Mouse (Mus musculus): Measurements from ENCODE around the gene Ttll1. TPM values are rescaled to one million over a fixed set of nuclear protein-coding genes. Genes with fewer than 3 reads are reported as not detected.
"Not testable (repeated sequence)": the region's sequence is repeated elsewhere in the genome, so short reads cannot be mapped to it uniquely, and the experiment has no call there.

Gene Ttll1
- polyA plus RNA-seq, 1 experiment from 2014 or later, result 21.0 TPM

DNA sequence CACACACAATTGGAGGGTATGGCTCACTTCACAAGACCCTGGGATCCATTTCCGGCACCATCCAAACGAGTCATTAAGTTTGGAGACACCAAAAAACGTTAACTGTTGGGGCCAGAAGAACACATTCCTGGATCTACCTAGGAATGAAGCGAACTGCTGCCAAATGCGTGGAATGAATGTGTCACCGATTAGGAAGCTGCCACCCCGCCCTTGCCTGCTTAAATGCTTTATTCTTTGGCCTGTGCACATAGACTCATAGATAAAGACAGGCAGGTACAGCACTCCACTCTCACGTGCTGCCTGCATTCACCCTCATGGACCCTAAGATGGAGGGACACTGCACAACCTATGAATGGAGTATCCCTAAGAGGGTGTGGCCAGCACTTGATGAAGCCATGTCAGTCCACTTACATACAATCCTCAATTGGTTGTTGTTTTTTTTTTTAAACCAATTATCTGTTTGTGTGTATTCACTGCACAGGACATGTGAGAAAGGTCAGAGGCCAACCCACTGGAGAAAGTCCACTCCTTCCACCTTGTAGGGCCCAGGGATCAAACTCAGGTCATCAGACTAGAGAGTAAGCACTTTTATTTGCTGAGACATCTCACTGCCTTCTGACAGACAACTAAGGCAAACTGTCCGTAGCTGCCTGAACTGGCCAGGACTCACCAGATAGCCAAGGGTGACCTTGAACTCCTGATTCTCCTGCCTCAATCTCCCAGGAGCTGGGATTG is 43.3 kb downstream of the Ttll1 start:
- H3K4me1 ChIP-seq (ENCODE audit: control insufficient read depth, insufficient read depth, low read length), result peaks cover 9% of the 10 kb centered on the region
- H3K27ac ChIP-seq (ENCODE audit: low read length), result no peak overlapping the region
- no peak overlapping the region for H3K9ac ChIP-seq (ENCODE audit: low read length)
- no peaks in the 10 kb centered on the region for H3K27me3 ChIP-seq (ENCODE audit: control insufficient read depth, insufficient read depth, low read length)
- 70% methylated on average over 9 of the region's 9 CpGs for WGBS
- H3K4me3 ChIP-seq (replicated peaks; ENCODE audit: low read length), result no peak overlapping the region
- no peak overlapping the region for H3K4me2 ChIP-seq (ENCODE audit: low read depth, low read length)
- no peaks in the 10 kb centered on the region for H3K9me3 ChIP-seq (replicated peaks; ENCODE audit: control insufficient read depth, low read length)
- no peaks in the 10 kb centered on the region for H3K36me3 ChIP-seq (ENCODE audit: control insufficient read depth, insufficient read depth, low read length)
- no peak for ATAC-seq (ENCODE audit: insufficient read depth, low FRiP score)

DNA sequence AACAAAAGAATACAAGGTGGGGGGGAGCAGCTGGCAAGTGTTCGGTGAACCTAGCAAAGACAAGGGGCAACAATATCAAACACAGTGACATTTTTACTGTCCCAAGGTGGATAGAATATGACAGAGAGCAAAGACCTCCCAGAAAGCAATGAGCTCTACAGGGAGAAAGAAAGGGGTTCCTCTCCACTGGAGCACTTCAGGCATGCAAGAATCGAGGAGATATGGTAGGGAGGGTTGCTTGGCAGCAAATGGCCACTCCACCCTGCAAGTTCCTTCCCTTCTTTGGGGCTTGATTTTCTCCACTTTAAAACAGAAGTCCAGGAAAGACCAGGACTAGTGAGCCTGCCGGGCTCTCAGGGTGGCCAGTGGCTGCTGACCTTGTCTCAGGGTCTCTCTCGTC is 44.4 kb downstream of the Ttll1 start:
- H3K27ac ChIP-seq (ENCODE audit: low read length), result no peak overlapping the region
- no peaks in the 10 kb centered on the region for H3K36me3 ChIP-seq (ENCODE audit: control insufficient read depth, insufficient read depth, low read length)
- no peaks in the 10 kb centered on the region for H3K27me3 ChIP-seq (ENCODE audit: control insufficient read depth, insufficient read depth, low read length)
- H3K4me2 ChIP-seq (ENCODE audit: low read depth, low read length), result no peak overlapping the region
- no peak overlapping the region for H3K4me3 ChIP-seq (replicated peaks; ENCODE audit: low read length)
- ATAC-seq (ENCODE audit: insufficient read depth, low FRiP score), result no peak
- 73% methylated on average over 4 of the region's 4 CpGs for WGBS
- H3K4me1 ChIP-seq (ENCODE audit: control insufficient read depth, insufficient read depth, low read length), result peaks cover 9% of the 10 kb centered on the region
- no peaks in the 10 kb centered on the region for H3K9me3 ChIP-seq (replicated peaks; ENCODE audit: control insufficient read depth, low read length)
- no peak overlapping the region for H3K9ac ChIP-seq (ENCODE audit: low read length)

DNA sequence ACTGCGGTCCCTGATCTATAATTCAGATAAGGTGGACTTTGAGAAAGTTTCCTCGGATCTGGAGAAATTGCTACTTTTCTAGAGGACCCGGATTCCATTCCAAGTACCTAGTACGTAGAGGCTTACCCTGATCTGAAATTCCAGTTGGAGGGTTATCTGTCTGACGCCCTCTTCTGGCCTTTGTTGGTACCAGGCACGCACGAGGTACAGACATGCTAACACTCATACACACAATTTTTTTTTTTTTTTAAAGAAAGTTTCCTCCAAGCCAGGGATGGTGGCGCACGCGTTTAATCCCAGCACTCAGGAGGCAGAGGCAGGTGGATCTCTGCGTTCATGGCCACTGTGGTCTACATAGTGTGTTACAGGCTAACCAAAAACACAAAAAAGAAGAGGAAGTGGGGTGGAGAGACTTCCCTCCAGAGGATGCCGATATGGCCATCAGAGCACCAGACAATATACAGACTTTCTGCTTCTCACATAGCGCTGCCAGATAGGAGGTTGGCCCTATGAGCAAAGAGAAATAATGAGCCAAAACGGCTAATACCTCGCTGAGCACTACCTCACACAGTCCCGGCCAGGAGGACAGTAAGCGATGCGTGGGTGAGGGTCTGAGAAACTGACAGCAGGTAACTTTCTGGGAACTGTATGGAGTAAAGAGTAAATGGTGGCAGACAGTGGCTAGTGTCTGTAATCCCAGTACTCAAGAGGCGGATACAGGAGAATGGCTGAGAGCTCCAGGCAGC is 45.6 kb downstream of the Ttll1 start:
- H3K9ac ChIP-seq (ENCODE audit: low read length), result no peak overlapping the region
- no peak for ATAC-seq (ENCODE audit: insufficient read depth, low FRiP score)
- H3K4me2 ChIP-seq (ENCODE audit: low read depth, low read length), result peak overlapping the region; percentile 42
- 75% methylated on average over 19 of the region's 19 CpGs for WGBS
- no peaks in the 10 kb centered on the region for H3K36me3 ChIP-seq (ENCODE audit: control insufficient read depth, insufficient read depth, low read length)
- H3K4me3 ChIP-seq (replicated peaks; ENCODE audit: low read length), result peak overlapping the region; percentile 32
- no peaks in the 10 kb centered on the region for H3K27me3 ChIP-seq (ENCODE audit: control insufficient read depth, insufficient read depth, low read length)
- peak overlapping the region; percentile 8; the same call in 1 of the 2 replicates for H3K27ac ChIP-seq (ENCODE audit: low read length)
- no peaks in the 10 kb centered on the region for H3K9me3 ChIP-seq (replicated peaks; ENCODE audit: control insufficient read depth, low read length)
- H3K4me1 ChIP-seq (ENCODE audit: control insufficient read depth, insufficient read depth, low read length), result peaks cover 9% of the 10 kb centered on the region

DNA sequence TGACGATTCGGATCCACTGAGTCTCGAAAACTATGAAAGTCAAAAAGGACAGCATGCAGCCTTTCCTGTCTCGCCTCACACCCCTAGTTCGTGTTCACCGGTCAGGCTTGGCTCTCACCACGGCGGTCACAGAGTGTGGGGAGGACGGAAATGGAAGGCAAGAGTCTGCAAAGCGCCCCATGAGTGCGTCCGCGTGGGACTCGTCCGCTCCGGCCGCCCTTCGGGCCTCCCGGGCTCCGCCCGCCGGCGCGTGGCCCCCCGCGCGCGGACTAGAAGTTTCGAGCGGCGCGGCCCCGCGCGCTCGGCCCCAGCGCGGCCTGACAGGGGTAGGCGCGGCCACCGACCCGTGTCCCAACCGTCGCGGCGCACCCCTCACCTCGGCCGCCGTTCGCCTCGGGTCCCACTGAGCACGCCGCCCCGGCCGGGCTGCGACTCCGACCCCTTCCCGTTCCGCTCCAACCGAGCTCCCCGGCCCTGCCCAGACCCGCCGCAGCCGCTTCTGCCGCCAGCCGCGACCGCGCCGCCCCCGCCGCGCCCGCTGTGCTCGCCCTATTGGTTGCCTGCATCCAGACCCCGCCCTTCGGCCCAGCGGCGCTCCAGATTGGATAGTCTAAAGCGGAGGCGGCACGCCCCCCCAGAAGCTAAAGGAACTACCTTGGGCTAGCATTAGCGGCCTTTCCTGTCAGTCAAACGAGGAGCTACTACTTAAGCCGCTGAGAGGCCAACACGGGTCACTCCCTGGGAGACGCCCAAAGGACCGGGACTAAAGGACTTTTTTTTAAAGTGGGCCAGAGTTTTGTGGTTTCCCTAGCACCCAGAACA is 46.4 kb downstream of the Ttll1 start, which contains the start of gene Pacsin2:
Gene Pacsin2, minus strand, starts transcription at position 524 of the 822 bp plus-strand sequence.
- under 1% methylated on average over 83 of the region's 88 CpGs for WGBS

DNA sequence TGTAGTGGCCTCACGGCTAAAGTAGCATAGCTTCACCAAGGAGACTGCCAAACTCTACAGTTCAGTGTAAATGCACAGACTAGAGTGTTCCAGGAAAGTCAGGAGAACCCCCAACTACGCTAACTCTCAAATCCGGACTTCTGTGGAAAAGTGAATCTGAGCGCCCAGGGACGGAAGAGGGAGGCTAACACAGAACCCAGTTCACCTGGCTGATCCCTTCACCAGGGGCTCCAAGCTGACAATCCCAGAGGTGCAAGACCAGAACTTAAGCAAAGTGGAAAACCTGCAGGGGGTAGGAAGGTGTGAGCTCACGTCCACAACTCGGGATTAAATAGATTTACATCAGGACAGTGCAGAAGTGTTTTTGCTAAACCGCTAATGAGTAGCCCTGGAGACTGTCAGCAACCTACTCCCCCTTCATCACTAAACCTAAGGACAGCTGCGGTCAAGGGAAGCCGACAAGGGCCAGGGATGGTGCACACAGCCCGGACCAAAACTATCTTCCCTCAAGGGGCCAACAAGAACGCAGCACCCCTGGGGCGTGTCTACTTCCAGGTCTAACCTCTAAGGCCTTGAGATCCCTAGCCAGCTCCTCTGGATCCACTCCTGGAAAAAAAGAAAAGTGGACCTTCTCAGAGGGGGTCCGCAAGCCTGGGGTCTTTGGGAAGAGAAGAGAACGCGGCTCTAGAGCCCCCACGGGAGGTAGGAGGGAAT is 47.2 kb downstream of the Ttll1 start:
- Histone ChIP-seq H3K4me3 (replicated peaks; ENCODE audit: low read length) (peak overlapping the region; percentile 81), H3K4me2 (ENCODE audit: low read depth, low read length) (peak overlapping the region; percentile 96), H3K4me1 (ENCODE audit: control insufficient read depth, insufficient read depth, low read length) (peaks cover 9% of the 10 kb centered on the region), H3K9ac (ENCODE audit: low read length) (peak overlapping the region; percentile 86), H3K9me3 (replicated peaks; ENCODE audit: control insufficient read depth, low read length) (no peaks in the 10 kb centered on the region), H3K27ac (ENCODE audit: low read length) (peak overlapping the region; percentile 72), H3K36me3 (ENCODE audit: control insufficient read depth, insufficient read depth, low read length) (no peaks in the 10 kb centered on the region), H3K27me3 (ENCODE audit: control insufficient read depth, insufficient read depth, low read length) (no peaks in the 10 kb centered on the region)
- 5% methylated on average over 17 of the region's 17 CpGs for WGBS
- no peak for ATAC-seq (ENCODE audit: insufficient read depth, low FRiP score)

More for the DNA sequence above, 46.4 kb downstream of the Ttll1 start, which contains the start of gene Pacsin2:
- Histone ChIP-seq H3K4me2 (ENCODE audit: low read depth, low read length) (peak within 1 kb of the TSS; percentile 96), H3K36me3 (ENCODE audit: control insufficient read depth, insufficient read depth, low read length) (no peaks in the 10 kb centered on the region), H3K4me1 (ENCODE audit: control insufficient read depth, insufficient read depth, low read length) (peaks cover 9% of the 10 kb centered on the region), H3K27ac (ENCODE audit: low read length) (peak within 1 kb of the TSS; percentile 72), H3K9me3 (replicated peaks; ENCODE audit: control insufficient read depth, low read length) (no peaks in the 10 kb centered on the region), H3K27me3 (ENCODE audit: control insufficient read depth, insufficient read depth, low read length) (no peaks in the 10 kb centered on the region), H3K4me3 (replicated peaks; ENCODE audit: low read length) (peak within 1 kb of the TSS; percentile 81), H3K9ac (ENCODE audit: low read length) (peak within 1 kb of the TSS; percentile 86)
- peak; percentile 99 for ATAC-seq (ENCODE audit: insufficient read depth, low FRiP score)

DNA sequence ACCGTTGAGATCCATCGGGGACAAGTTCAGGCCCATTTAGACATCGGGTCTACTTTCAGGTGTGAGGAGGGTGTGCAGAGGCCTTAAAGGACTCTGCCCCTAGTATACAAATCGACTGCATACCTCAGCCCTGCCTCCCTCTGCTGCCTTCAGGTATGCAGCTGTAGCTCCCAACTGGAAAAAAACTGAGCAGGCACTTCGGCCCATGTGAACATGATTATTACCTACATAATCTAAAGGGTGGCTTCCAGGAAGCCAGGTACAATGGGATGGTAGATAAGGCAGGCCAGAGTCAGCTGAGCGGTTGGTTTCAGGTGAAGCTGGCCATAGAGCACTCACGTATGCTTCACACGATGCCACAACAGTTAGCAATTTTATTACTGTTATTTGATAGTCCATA is 48.3 kb downstream of the Ttll1 start:
- not testable (repeated sequence) for H3K9me3 ChIP-seq (replicated peaks; ENCODE audit: control insufficient read depth, low read length); H3K36me3 ChIP-seq (ENCODE audit: control insufficient read depth, insufficient read depth, low read length); H3K27ac ChIP-seq (ENCODE audit: low read length); H3K9ac ChIP-seq (ENCODE audit: low read length); ATAC-seq (ENCODE audit: insufficient read depth, low FRiP score); H3K4me3 ChIP-seq (replicated peaks; ENCODE audit: low read length); H3K27me3 ChIP-seq (ENCODE audit: control insufficient read depth, insufficient read depth, low read length); H3K4me1 ChIP-seq (ENCODE audit: control insufficient read depth, insufficient read depth, low read length)
- 70% methylated on average over 7 of the region's 8 CpGs for WGBS
- peak overlapping the region; percentile 96 for H3K4me2 ChIP-seq (ENCODE audit: low read depth, low read length)

DNA sequence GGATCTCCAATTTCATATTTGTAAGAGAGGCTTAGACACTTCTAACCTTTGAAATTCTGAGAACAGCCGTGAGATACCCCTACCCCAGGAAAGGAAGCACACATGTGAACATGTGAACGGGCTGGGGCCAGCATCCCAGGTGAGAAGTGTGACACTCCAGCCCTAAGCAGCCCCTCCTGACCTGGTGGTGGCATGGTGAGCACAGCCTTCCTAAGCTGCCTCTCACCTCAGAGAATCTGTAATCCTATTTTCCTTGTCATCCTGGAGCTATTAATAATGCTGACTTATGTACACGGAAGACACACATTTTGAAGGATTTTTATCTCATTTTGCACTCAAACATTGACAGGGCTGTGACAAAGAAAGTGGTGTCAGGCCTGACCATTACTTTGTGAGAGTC is 49.8 kb downstream of the Ttll1 start:
- no peak for ATAC-seq (ENCODE audit: insufficient read depth, low FRiP score)
- Histone ChIP-seq H3K27me3 (ENCODE audit: control insufficient read depth, insufficient read depth, low read length) (no peaks in the 10 kb centered on the region), H3K9me3 (replicated peaks; ENCODE audit: control insufficient read depth, low read length) (no peaks in the 10 kb centered on the region), H3K4me1 (ENCODE audit: control insufficient read depth, insufficient read depth, low read length) (peaks cover 9% of the 10 kb centered on the region), H3K9ac (ENCODE audit: low read length) (no peak overlapping the region), H3K4me3 (replicated peaks; ENCODE audit: low read length) (no peak overlapping the region), H3K36me3 (ENCODE audit: control insufficient read depth, insufficient read depth, low read length) (no peaks in the 10 kb centered on the region), H3K27ac (ENCODE audit: low read length) (no peak overlapping the region), H3K4me2 (ENCODE audit: low read depth, low read length) (no peak overlapping the region)
- WGBS, result 72% methylated on average over 3 of the region's 3 CpGs

DNA sequence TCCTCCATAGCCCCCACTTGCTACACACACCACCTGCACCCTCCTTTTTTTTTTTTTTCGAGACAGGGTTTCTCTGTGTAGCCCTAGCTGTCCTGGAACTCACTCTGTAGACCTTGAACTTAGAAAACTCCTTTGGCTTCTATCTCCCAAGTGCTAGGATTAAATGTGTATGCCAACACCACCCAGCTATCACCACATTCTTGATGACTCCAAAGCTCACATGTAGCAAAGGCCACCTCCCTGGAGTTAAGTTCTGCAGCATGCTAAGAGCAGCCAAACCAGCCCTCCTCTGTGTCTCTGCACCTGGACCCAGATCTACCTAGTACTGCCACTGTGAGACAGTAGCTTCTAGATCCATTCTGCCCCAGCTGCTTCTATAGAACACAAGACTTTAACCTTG is 53.2 kb downstream of the Ttll1 start:
- H3K4me1 ChIP-seq (ENCODE audit: control insufficient read depth, insufficient read depth, low read length), result peaks cover 5% of the 10 kb centered on the region
- H3K9ac ChIP-seq (ENCODE audit: low read length), result no peak overlapping the region
- no peak for ATAC-seq (ENCODE audit: insufficient read depth, low FRiP score)
- H3K4me2 ChIP-seq (ENCODE audit: low read depth, low read length), result no peak overlapping the region
- 100% methylated on average over 1 of the region's 1 CpGs for WGBS
- H3K36me3 ChIP-seq (ENCODE audit: control insufficient read depth, insufficient read depth, low read length), result no peaks in the 10 kb centered on the region
- no peaks in the 10 kb centered on the region for H3K27me3 ChIP-seq (ENCODE audit: control insufficient read depth, insufficient read depth, low read length)
- H3K9me3 ChIP-seq (replicated peaks; ENCODE audit: control insufficient read depth, low read length), result no peaks in the 10 kb centered on the region
- no peak overlapping the region for H3K4me3 ChIP-seq (replicated peaks; ENCODE audit: low read length)
- no peak overlapping the region for H3K27ac ChIP-seq (ENCODE audit: low read length)
